Mouse (Mus musculus) macrophage (primary cell): ENCODE measurements around the gene Efcab2. TPM values are rescaled to one million over a fixed set of nuclear protein-coding genes. Genes with fewer than 3 reads are reported as not detected.

ENCODE experiments used
- H3K27ac ChIP-seq: fragments of 350-480 bp; formaldehyde crosslinking; 2 replicates; pipeline ENCODE4 v1.9.0; 2021
- H3K36me3 ChIP-seq: fragments of 350-480 bp; formaldehyde crosslinking; 2 replicates; pipeline ENCODE4 v1.9.0; 2021; ENCODE audit errors: inconsistent target
- H3K4me3 ChIP-seq: fragments of 350-480 bp; formaldehyde crosslinking; 2 replicates; pipeline ENCODE4 v1.9.0; 2021; ENCODE audit errors: inconsistent target
- H3K79me2 ChIP-seq: fragments of 350-480 bp; formaldehyde crosslinking; 2 replicates; pipeline ENCODE4 v1.9.0; 2021; ENCODE audit errors: inconsistent target
- WGBS: methylation state at CpG from one replicate; pipeline ENCODE4 v1.1.7; 2026; ENCODE audit warnings: inconsistent platforms; ENCODE audit not compliant: missing documents; 5-methylcytosine and 5-hydroxymethylcytosine counted together
- polyA plus RNA-seq: library from polyadenylated mRNA; stranded (reverse); fragments of 250-400 nt; gene quantifications from 3 replicates; pipeline ENCODE4 v1.2.4, GENCODE M21; 2018; ENCODE audit warnings: inconsistent platforms
- total RNA-seq, 78 experiments: library from RNA; depleted of rRNA; stranded (reverse); fragments of 250-400 nt; gene quantifications; 1 replicate in 9 of 78; 2 replicates in 24 of 78; 3 replicates in 43 of 78; 4 replicates in 2 of 78; pipeline ENCODE4 v1.2.4; 2018; ENCODE audit warnings: inconsistent platforms in 56 of 78

Efcab2 gene
- total RNA-seq (2018; cell fraction: chromatin; rRNA removed): 1 to 10 TPM in 22 of 26 experiments, under 1 TPM in 4; 0.34 to 6.8 (median 3.0) TPM
- 1 to 10 TPM; 1.1 to 2.3 (median 1.7) TPM for total RNA-seq (2018; cell fraction: cytosol; rRNA removed)
- 1 to 10 TPM in 22 of 26 experiments, under 1 TPM in 4; 0.63 to 6.0 (median 2.1) TPM for total RNA-seq (2018; cell fraction: nucleus; rRNA removed)
- 1.7 to 3.6 TPM (median 2.0 TPM) in 3 replicates for polyA plus RNA-seq

GRCm38 (mm10) chr1:178405951-178406711, at the start of gene Efcab2:
TSS of gene Efcab2 (plus strand) at chr1:178406085.
- under 1% methylated on average over 65 of the region's 70 CpGs for WGBS
- Histone ChIP-seq H3K4me3 (peak within 1 kb of the TSS; percentile 45), H3K36me3 (no peaks in the 10 kb centered on the region), H3K27ac (peak within 1 kb of the TSS; percentile 92), H3K79me2 (no peaks in the 10 kb centered on the region)

GRCm38 (mm10) chr1:178357776-178358710, 47.8 kb upstream of the Efcab2 start:
- no peaks in the 10 kb centered on the region for H3K79me2 ChIP-seq
- 93% methylated on average over 11 of the region's 12 CpGs for WGBS

GRCm38 (mm10) chr1:178360264-178360663, 45.6 kb upstream of the Efcab2 start:
- H3K27ac ChIP-seq: no peak overlapping the region
- no peaks in the 10 kb centered on the region for H3K36me3 ChIP-seq
- 92% methylated on average over 11 of the region's 11 CpGs for WGBS
- no peaks in the 10 kb centered on the region for H3K79me2 ChIP-seq
- H3K4me3 ChIP-seq: no peak overlapping the region

More at GRCm38 (mm10) chr1:178357776-178358710, 47.8 kb upstream of the Efcab2 start:
- no peaks in the 10 kb centered on the region for H3K36me3 ChIP-seq
- H3K4me3 ChIP-seq: no peak overlapping the region
- no peak overlapping the region for H3K27ac ChIP-seq

- no peak overlapping the region for H3K27ac ChIP-seq
- 68% methylated on average over 2 of the region's 2 CpGs for WGBS
- no peak overlapping the region for H3K4me3 ChIP-seq
- no peaks in the 10 kb centered on the region for H3K79me2 ChIP-seq
- H3K36me3 ChIP-seq: no peaks in the 10 kb centered on the region
Measured at GRCm38 (mm10) chr1:178360702-178361101, 45.2 kb upstream of the Efcab2 start.

- no peaks in the 10 kb centered on the region for H3K79me2 ChIP-seq
- no peak overlapping the region for H3K27ac ChIP-seq
- no peaks in the 10 kb centered on the region for H3K36me3 ChIP-seq
- 89% methylated on average over 6 of the region's 6 CpGs for WGBS
- no peak overlapping the region for H3K4me3 ChIP-seq
Measured at GRCm38 (mm10) chr1:178365171-178365570, 40.7 kb upstream of the Efcab2 start.

GRCm38 (mm10) chr1:178368121-178368520, 37.8 kb upstream of the Efcab2 start:
- H3K27ac ChIP-seq: peak overlapping the region; percentile 83

GRCm38 (mm10) chr1:178368548-178369271, 37.2 kb upstream of the Efcab2 start:
- 7% methylated on average over 36 of the region's 36 CpGs for WGBS
- Histone ChIP-seq H3K79me2 (no peaks in the 10 kb centered on the region), H3K36me3 (no peaks in the 10 kb centered on the region), H3K27ac (peak overlapping the region; percentile 83), H3K4me3 (peak overlapping the region; percentile 53)

More at GRCm38 (mm10) chr1:178368121-178368520, 37.8 kb upstream of the Efcab2 start:
- no peaks in the 10 kb centered on the region for H3K79me2 ChIP-seq
- WGBS: 99% methylated on average over 6 of the region's 6 CpGs
- no peak overlapping the region for H3K4me3 ChIP-seq
- H3K36me3 ChIP-seq: no peaks in the 10 kb centered on the region

- 2% methylated on average over 11 of the region's 11 CpGs for WGBS
- Histone ChIP-seq H3K36me3 (no peaks in the 10 kb centered on the region), H3K27ac (peak overlapping the region; percentile 83), H3K79me2 (no peaks in the 10 kb centered on the region), H3K4me3 (peak overlapping the region; percentile 53)
Measured at GRCm38 (mm10) chr1:178369272-178369651, 36.6 kb upstream of the Efcab2 start.

GRCm38 (mm10) chr1:178372681-178373080, 33.2 kb upstream of the Efcab2 start:
- Histone ChIP-seq H3K36me3 (no peaks in the 10 kb centered on the region), H3K27ac (no peak overlapping the region), H3K79me2 (no peaks in the 10 kb centered on the region), H3K4me3 (no peak overlapping the region)
- 32% methylated on average over 4 of the region's 4 CpGs for WGBS

GRCm38 (mm10) chr1:178375381-178375780, 30.5 kb upstream of the Efcab2 start:
- Histone ChIP-seq H3K79me2 (no peaks in the 10 kb centered on the region), H3K4me3 (no peak overlapping the region), H3K27ac (no peak overlapping the region), H3K36me3 (no peaks in the 10 kb centered on the region)

- H3K4me3 ChIP-seq: no peak overlapping the region
Measured at GRCm38 (mm10) chr1:178376061-178376460, 29.8 kb upstream of the Efcab2 start.

GRCm38 (mm10) chr1:178376907-178377306, 29.0 kb upstream of the Efcab2 start:
- no peaks in the 10 kb centered on the region for H3K36me3 ChIP-seq
- no peak overlapping the region for H3K4me3 ChIP-seq
- H3K27ac ChIP-seq: no peak overlapping the region
- H3K79me2 ChIP-seq: no peaks in the 10 kb centered on the region
- WGBS: 100% methylated on average over 2 of the region's 2 CpGs

More at GRCm38 (mm10) chr1:178376061-178376460, 29.8 kb upstream of the Efcab2 start:
- WGBS: 100% methylated on average over 2 of the region's 2 CpGs
- no peak overlapping the region for H3K27ac ChIP-seq
- H3K36me3 ChIP-seq: no peaks in the 10 kb centered on the region
- H3K79me2 ChIP-seq: no peaks in the 10 kb centered on the region

GRCm38 (mm10) chr1:178378115-178378514, 27.8 kb upstream of the Efcab2 start:
- no peaks in the 10 kb centered on the region for H3K36me3 ChIP-seq
- no peaks in the 10 kb centered on the region for H3K79me2 ChIP-seq
- H3K27ac ChIP-seq: no peak overlapping the region
- H3K4me3 ChIP-seq: no peak overlapping the region
- 94% methylated on average over 3 of the region's 3 CpGs for WGBS

- no peak overlapping the region for H3K4me3 ChIP-seq
- 100% methylated on average over 1 of the region's 1 CpGs for WGBS
- no peak overlapping the region for H3K27ac ChIP-seq
- H3K79me2 ChIP-seq: no peaks in the 10 kb centered on the region
- no peaks in the 10 kb centered on the region for H3K36me3 ChIP-seq
Measured at GRCm38 (mm10) chr1:178379224-178379623, 26.7 kb upstream of the Efcab2 start.
